Mouse (Mus musculus): ENCODE measurements at regions not wholly inside any gene's neighbourhood (a gene's known extent, or its start where the extent isn't known, plus 50 kb on each side); places are given as distances from the start of the nearest gene placed in this dataset.

- H3K36me3 ChIP-seq = no peaks in the 10 kb centered on the region
- WGBS = 91% methylated on average over 2 of the region's 2 CpGs
- no peaks in the 10 kb centered on the region for H3K9me3 ChIP-seq (replicated peaks)
- no peaks in the 10 kb centered on the region for H3K27me3 ChIP-seq (ENCODE audit: low read depth, poor library complexity, severe bottlenecking)
- H3K4me3 ChIP-seq = no peak overlapping the region
- H3K27ac ChIP-seq = no peak overlapping the region
- DNase-seq (ENCODE audit: low spot score) = no peak
- H3K4me1 ChIP-seq = no peaks in the 10 kb centered on the region
Observed at GRCm38 (mm10) chr10:95124476-95124875, 179.8 kb upstream of the Plxnc1 start.

GRCm38 (mm10) chr10:95120007-95120406 lies 175.4 kb upstream of the Plxnc1 start:
- no peaks in the 10 kb centered on the region for H3K9me3 ChIP-seq (replicated peaks)
- H3K36me3 ChIP-seq = no peaks in the 10 kb centered on the region
- WGBS = 91% methylated on average over 4 of the region's 4 CpGs
- H3K27ac ChIP-seq = no peak overlapping the region
- H3K4me1 ChIP-seq = peaks cover 16% of the 10 kb centered on the region
- H3K4me3 ChIP-seq = no peak overlapping the region
- no peaks in the 10 kb centered on the region for H3K27me3 ChIP-seq (ENCODE audit: low read depth, poor library complexity, severe bottlenecking)
- no peak for DNase-seq (ENCODE audit: low spot score)

GRCm38 (mm10) chr10:95118786-95119351 lies 174.2 kb upstream of the Plxnc1 start:
- peaks cover 16% of the 10 kb centered on the region for H3K4me1 ChIP-seq
- 65% methylated on average over 8 of the region's 8 CpGs for WGBS
- no peak for DNase-seq (ENCODE audit: low spot score)

GRCm38 (mm10) chr10:95117731-95118212 lies 173.1 kb upstream of the Plxnc1 start:
- Histone ChIP-seq H3K36me3 (no peaks in the 10 kb centered on the region), H3K9me3 (replicated peaks) (no peaks in the 10 kb centered on the region), H3K27ac (no peak overlapping the region), H3K4me3 (no peak overlapping the region), H3K27me3 (ENCODE audit: low read depth, poor library complexity, severe bottlenecking) (no peaks in the 10 kb centered on the region), H3K4me1 (peaks cover 22% of the 10 kb centered on the region)
- 46% methylated on average over 3 of the region's 3 CpGs for WGBS
- no peak for DNase-seq (ENCODE audit: low spot score)

More at GRCm38 (mm10) chr10:95118786-95119351, 174.2 kb upstream of the Plxnc1 start:
- no peak overlapping the region for H3K27ac ChIP-seq
- H3K27me3 ChIP-seq (ENCODE audit: low read depth, poor library complexity, severe bottlenecking) = no peaks in the 10 kb centered on the region
- no peaks in the 10 kb centered on the region for H3K36me3 ChIP-seq
- H3K4me3 ChIP-seq = no peak overlapping the region
- no peaks in the 10 kb centered on the region for H3K9me3 ChIP-seq (replicated peaks)

- Histone ChIP-seq H3K36me3 (no peaks in the 10 kb centered on the region), H3K27ac (no peak overlapping the region), H3K9me3 (replicated peaks) (no peaks in the 10 kb centered on the region), H3K27me3 (ENCODE audit: low read depth, poor library complexity, severe bottlenecking) (no peaks in the 10 kb centered on the region), H3K4me3 (no peak overlapping the region), H3K4me1 (peaks cover 28% of the 10 kb centered on the region)
- DNase-seq (ENCODE audit: low spot score) = no peak
- WGBS = 68% methylated on average over 6 of the region's 6 CpGs
Observed at GRCm38 (mm10) chr10:95117041-95117730, 172.6 kb upstream of the Plxnc1 start.

GRCm38 (mm10) chr10:95116579-95117011 lies 172.0 kb upstream of the Plxnc1 start:
- 66% methylated on average over 3 of the region's 3 CpGs for WGBS
- H3K27me3 ChIP-seq (ENCODE audit: low read depth, poor library complexity, severe bottlenecking) = no peaks in the 10 kb centered on the region
- H3K27ac ChIP-seq = no peak overlapping the region
- no peaks in the 10 kb centered on the region for H3K9me3 ChIP-seq (replicated peaks)
- no peak overlapping the region for H3K4me3 ChIP-seq
- no peak for DNase-seq (ENCODE audit: low spot score)
- peaks cover 31% of the 10 kb centered on the region for H3K4me1 ChIP-seq
- no peaks in the 10 kb centered on the region for H3K36me3 ChIP-seq

- Histone ChIP-seq H3K4me1 (peaks cover 27% of the 10 kb centered on the region), H3K27ac (peak overlapping the region; percentile 61; the same call in 1 of the 2 replicates), H3K36me3 (no peaks in the 10 kb centered on the region), H3K9me3 (replicated peaks) (no peaks in the 10 kb centered on the region), H3K4me3 (no peak overlapping the region), H3K27me3 (ENCODE audit: low read depth, poor library complexity, severe bottlenecking) (no peaks in the 10 kb centered on the region)
- no peak for DNase-seq (ENCODE audit: low spot score)
- 17% methylated on average over 9 of the region's 9 CpGs for WGBS
Observed at GRCm38 (mm10) chr10:95112837-95113388, 168.3 kb upstream of the Plxnc1 start.

- H3K36me3 ChIP-seq = no peaks in the 10 kb centered on the region
- H3K27me3 ChIP-seq (ENCODE audit: low read depth, poor library complexity, severe bottlenecking) = no peaks in the 10 kb centered on the region
- no peak overlapping the region for H3K4me3 ChIP-seq
- H3K4me1 ChIP-seq = peaks cover 32% of the 10 kb centered on the region
- WGBS = 54% methylated on average over 14 of the region's 14 CpGs
- peak; percentile 59 for DNase-seq (ENCODE audit: low spot score)
- peak overlapping the region; percentile 61 for H3K27ac ChIP-seq
- no peaks in the 10 kb centered on the region for H3K9me3 ChIP-seq (replicated peaks)
Observed at GRCm38 (mm10) chr10:95112231-95112774, 167.7 kb upstream of the Plxnc1 start.

- Histone ChIP-seq H3K9me3 (replicated peaks) (no peaks in the 10 kb centered on the region), H3K36me3 (no peaks in the 10 kb centered on the region), H3K27me3 (ENCODE audit: low read depth, poor library complexity, severe bottlenecking) (no peaks in the 10 kb centered on the region), H3K27ac (no peak overlapping the region), H3K4me3 (no peak overlapping the region), H3K4me1 (peaks cover 25% of the 10 kb centered on the region)
- 88% methylated on average over 21 of the region's 21 CpGs for WGBS
- no peak for DNase-seq (ENCODE audit: low spot score)
Observed at GRCm38 (mm10) chr10:95110786-95111185, 166.2 kb upstream of the Plxnc1 start.

GRCm38 (mm10) chr10:95109576-95109975 lies 164.9 kb upstream of the Plxnc1 start:
- no peaks in the 10 kb centered on the region for H3K27me3 ChIP-seq (ENCODE audit: low read depth, poor library complexity, severe bottlenecking)
- no peak for DNase-seq (ENCODE audit: low spot score)
- peaks cover 28% of the 10 kb centered on the region for H3K4me1 ChIP-seq
- no peak overlapping the region for H3K27ac ChIP-seq
- H3K4me3 ChIP-seq = no peak overlapping the region
- WGBS = 89% methylated on average over 2 of the region's 2 CpGs
- no peaks in the 10 kb centered on the region for H3K36me3 ChIP-seq
- no peaks in the 10 kb centered on the region for H3K9me3 ChIP-seq (replicated peaks)

- no peak overlapping the region for H3K4me3 ChIP-seq
- DNase-seq (ENCODE audit: low spot score) = no peak
- H3K36me3 ChIP-seq = no peaks in the 10 kb centered on the region
- no peaks in the 10 kb centered on the region for H3K9me3 ChIP-seq (replicated peaks)
- peaks cover 22% of the 10 kb centered on the region for H3K4me1 ChIP-seq
- no peaks in the 10 kb centered on the region for H3K27me3 ChIP-seq (ENCODE audit: low read depth, poor library complexity, severe bottlenecking)
- WGBS = 65% methylated on average over 3 of the region's 3 CpGs
- no peak overlapping the region for H3K27ac ChIP-seq
Observed at GRCm38 (mm10) chr10:95107532-95108251, 163.1 kb upstream of the Plxnc1 start.

- Histone ChIP-seq H3K36me3 (no peaks in the 10 kb centered on the region), H3K27me3 (ENCODE audit: low read depth, poor library complexity, severe bottlenecking) (no peaks in the 10 kb centered on the region), H3K27ac (no peak overlapping the region), H3K9me3 (replicated peaks) (no peaks in the 10 kb centered on the region), H3K4me3 (no peak overlapping the region), H3K4me1 (peaks cover 13% of the 10 kb centered on the region; the same call in 1 of the 2 replicates)
- DNase-seq (ENCODE audit: low spot score) = no peak
Observed at GRCm38 (mm10) chr10:95103808-95104207, 159.2 kb upstream of the Plxnc1 start.
